Mouse (Mus musculus): ENCODE results near the gene Tnk2. TPM values are rescaled to one million over a fixed set of nuclear protein-coding genes. Genes with fewer than 3 reads are reported as not detected.

Tnk2 gene
- polyA plus RNA-seq, 1 experiment from 2014 or later: 6.6 TPM

GRCm38 (mm10) chr16:32671206-32671887 lies 27.7 kb downstream of the Tnk2 start:
- H3K9ac ChIP-seq: peak overlapping the region; percentile 36; the same call in 1 of the 2 replicates
- ATAC-seq: no peak
- no peak overlapping the region for H3K4me3 ChIP-seq
- H3K4me2 ChIP-seq: peak overlapping the region; percentile 26
- 74% methylated on average over 13 of the region's 13 CpGs for WGBS (ENCODE audit: insufficient replicate concordance)
- H3K36me3 ChIP-seq: peaks cover 85% of the 10 kb centered on the region
- H3K27me3 ChIP-seq (replicated peaks): no peaks in the 10 kb centered on the region
- H3K27ac ChIP-seq: 0 out of 2 replicates have a peak overlapping the region, but pooled peaks have one; percentile 1
- H3K9me3 ChIP-seq (replicated peaks): no peaks in the 10 kb centered on the region
- peaks cover 69% of the 10 kb centered on the region for H3K4me1 ChIP-seq

DNA sequence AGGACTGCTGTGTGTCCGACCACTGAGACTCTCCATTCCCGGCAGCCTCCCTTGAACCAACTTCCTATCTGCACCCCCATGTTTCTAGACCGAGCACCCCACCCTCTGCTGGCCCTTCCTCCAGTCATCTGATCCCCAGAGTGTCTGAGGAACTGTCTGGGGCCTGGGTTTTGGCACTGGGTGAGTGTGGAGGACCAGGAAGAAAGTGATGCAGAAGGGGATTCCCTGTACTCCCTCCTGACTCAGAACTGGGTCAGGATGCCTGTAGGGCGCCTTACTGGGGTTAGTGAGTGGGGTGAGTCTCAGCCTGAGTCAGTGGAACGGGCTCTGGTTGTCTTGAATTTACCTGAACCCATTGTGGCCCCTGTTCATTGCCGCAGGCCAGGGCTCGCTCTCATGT lies 28.6 kb downstream of the Tnk2 start:
- H3K27ac ChIP-seq: peak overlapping the region; percentile 1
- H3K4me2 ChIP-seq: peak overlapping the region; percentile 26; the same call in 1 of the 2 replicates
- H3K4me3 ChIP-seq: no peak overlapping the region
- no peaks in the 10 kb centered on the region for H3K9me3 ChIP-seq (replicated peaks)
- peaks cover 92% of the 10 kb centered on the region for H3K36me3 ChIP-seq
- peaks cover 64% of the 10 kb centered on the region for H3K4me1 ChIP-seq
- H3K9ac ChIP-seq: no peak overlapping the region
- ATAC-seq: no peak
- H3K27me3 ChIP-seq (replicated peaks): no peaks in the 10 kb centered on the region
- WGBS (ENCODE audit: insufficient replicate concordance): 76% methylated on average over 7 of the region's 7 CpGs

DNA sequence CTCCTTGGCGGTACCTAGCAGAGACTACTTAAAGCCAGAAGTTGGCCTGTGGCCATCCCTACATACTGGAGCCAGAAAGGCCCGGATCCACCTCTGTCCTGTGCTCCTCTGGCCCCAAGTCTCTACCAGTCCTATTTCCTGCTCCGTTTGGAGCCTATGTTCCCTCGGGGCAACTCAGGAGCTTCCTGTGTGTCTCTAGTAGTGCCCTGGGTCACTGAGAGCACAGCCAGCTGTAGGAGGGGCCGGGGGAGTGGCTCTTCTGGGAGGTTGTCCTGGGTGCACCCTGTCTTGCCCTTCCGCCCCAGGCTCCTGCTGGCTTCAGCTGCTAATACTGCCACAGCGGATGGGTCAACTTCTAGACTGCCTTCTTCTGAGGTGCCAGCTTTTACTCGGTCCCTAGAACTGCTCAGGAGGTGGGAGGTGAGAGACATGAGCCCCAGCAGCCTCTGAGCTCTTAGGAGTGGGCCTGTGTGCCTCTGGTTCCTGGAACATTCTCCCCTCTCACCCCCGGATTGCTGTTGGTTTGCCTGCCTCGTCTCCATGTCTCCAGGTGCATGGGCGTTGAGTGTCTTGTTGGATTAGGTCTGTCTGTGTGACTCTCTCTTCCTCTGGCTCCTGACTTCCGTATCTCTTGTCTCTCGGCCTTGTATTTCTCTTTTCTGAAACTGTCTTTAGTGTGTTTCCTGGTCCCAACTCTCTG lies 29.3 kb downstream of the Tnk2 start:
- no peak; the same call in 1 of the 2 replicates for ATAC-seq
- Histone ChIP-seq H3K9ac (no peak overlapping the region), H3K27me3 (replicated peaks) (no peaks in the 10 kb centered on the region), H3K4me1 (peaks cover 56% of the 10 kb centered on the region), H3K4me3 (no peak overlapping the region), H3K36me3 (peaks cover 94% of the 10 kb centered on the region), H3K27ac (peak overlapping the region; percentile 1), H3K9me3 (replicated peaks) (no peaks in the 10 kb centered on the region), H3K4me2 (no peak overlapping the region)
- WGBS (ENCODE audit: insufficient replicate concordance): 71% methylated on average over 13 of the region's 13 CpGs

DNA sequence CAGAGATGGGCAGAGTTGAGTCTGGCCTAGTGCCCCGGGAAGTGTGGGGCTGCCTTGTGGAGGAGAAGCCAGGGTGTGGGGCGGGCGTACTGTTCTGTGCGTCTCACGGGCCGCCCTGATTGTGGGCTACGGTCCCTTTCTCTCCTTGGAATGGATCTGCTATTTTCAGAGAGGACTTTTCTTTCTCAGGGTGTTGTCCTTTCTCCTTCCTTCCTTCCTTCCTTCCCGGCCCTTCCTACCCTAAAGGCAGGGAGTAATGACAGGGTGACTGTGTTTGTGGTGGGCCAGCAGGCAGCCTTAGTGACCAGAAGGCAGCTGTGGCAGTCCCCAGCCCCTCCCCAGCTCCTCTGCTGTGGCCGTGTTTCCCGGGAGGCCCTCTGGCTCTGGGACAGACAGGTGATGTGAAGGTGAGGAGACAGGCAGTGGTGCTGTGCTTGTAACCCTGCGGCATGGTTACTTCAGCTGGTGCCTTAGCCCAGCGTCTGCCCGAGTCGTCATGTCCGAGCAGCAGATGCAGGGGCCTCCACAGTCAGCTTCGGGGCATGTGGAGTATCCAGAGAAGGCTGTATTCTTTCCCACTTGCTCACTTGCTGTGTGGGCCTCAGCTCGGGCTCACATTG lies 30.6 kb downstream of the Tnk2 start:
- Histone ChIP-seq H3K27ac (0 out of 2 replicates have a peak overlapping the region, but pooled peaks have one; percentile 1), H3K27me3 (replicated peaks) (no peaks in the 10 kb centered on the region), H3K9me3 (replicated peaks) (no peaks in the 10 kb centered on the region), H3K36me3 (peaks cover 95% of the 10 kb centered on the region), H3K4me1 (peaks cover 56% of the 10 kb centered on the region), H3K4me3 (no peak overlapping the region), H3K4me2 (no peak overlapping the region), H3K9ac (no peak overlapping the region)
- no peak for ATAC-seq
- WGBS (ENCODE audit: insufficient replicate concordance): 87% methylated on average over 17 of the region's 17 CpGs

DNA sequence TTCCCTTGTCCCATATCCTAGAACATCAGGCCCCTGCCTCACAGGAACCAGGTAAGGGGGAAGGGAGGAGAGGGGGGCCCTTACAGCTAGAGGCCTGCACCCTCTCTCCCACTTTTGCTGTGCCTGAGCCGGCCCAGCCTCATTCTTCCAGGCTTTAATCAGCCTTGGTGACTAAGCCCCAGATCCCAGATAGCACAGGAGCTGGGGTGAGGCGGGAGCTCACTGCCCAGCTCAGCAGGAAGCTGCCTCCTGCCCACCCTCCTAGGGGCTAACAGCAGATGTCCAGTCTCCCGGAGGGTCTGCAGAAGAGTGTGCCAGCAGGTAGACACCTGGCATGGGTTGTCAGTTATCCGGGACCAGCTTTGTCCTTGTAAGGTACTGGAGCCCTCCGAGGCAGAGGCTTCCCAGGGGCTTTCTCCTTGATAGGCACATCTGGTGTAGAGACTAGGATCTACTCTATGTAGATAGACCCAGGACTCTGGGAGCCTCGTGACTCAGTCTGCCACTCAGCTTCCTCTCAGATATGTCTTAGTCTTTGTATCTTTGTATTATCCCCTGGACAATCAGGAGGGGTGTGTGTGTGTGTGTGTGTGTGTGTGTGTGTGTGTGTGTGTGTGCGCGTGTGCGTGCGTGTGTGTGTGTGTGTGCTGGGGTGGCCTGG lies 33.5 kb downstream of the Tnk2 start:
- Histone ChIP-seq H3K4me2 (no peak overlapping the region), H3K4me3 (no peak overlapping the region), H3K9me3 (replicated peaks) (no peaks in the 10 kb centered on the region), H3K27me3 (replicated peaks) (no peaks in the 10 kb centered on the region), H3K36me3 (peaks cover 91% of the 10 kb centered on the region), H3K27ac (0 out of 2 replicates have a peak overlapping the region, but pooled peaks have one; percentile 11), H3K9ac (no peak overlapping the region), H3K4me1 (peaks cover 29% of the 10 kb centered on the region)
- ATAC-seq: no peak
- WGBS (ENCODE audit: insufficient replicate concordance): 69% methylated on average over 10 of the region's 10 CpGs

DNA sequence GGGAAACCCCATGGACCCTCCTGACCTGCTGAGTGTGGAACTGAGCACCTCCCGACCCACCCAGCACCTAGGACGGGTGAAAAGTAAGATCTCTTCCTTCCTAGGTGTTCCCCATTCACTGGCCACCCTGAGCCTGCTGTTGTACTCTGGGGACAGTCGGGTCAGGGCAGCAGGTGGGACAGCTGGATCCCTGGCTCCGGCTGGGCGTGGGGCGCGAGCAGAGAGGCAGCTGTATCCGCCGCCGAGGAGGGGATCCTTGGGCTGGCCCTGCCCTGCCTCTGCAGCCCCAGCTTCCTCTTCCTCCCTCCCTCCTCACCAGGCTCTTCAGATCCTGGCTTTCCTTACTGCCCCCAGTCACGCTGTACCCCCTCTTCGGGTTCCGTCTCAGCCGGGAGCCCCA lies 34.2 kb downstream of the Tnk2 start:
- Histone ChIP-seq H3K9ac (no peak overlapping the region), H3K4me1 (peaks cover 25% of the 10 kb centered on the region), H3K4me2 (no peak overlapping the region), H3K4me3 (no peak overlapping the region), H3K27ac (no peak overlapping the region), H3K9me3 (replicated peaks) (no peaks in the 10 kb centered on the region), H3K36me3 (peaks cover 89% of the 10 kb centered on the region), H3K27me3 (replicated peaks) (no peaks in the 10 kb centered on the region)
- 80% methylated on average over 14 of the region's 14 CpGs for WGBS (ENCODE audit: insufficient replicate concordance)
- ATAC-seq: no peak

DNA sequence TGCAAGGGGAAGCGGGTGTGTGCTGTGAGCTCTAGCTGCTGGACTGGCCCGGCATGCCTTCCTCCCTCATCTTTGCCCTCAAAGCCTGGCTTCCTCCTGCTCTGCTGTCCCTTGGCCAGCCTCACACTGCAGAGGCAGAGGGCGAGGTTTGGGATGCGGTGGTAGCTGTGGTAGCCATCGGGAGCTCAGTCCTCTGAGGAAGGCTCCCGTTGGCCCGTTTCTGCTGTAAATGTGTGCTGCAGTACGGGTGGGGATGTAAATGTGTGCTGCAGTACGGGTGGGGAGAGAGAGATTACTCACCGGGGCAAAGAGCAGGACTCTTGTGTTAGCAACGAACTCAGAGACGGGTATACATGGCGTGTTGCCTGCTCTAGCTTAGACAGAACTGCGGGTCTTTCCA lies 35.1 kb downstream of the Tnk2 start:
- Histone ChIP-seq H3K4me2 (no peak overlapping the region), H3K27ac (no peak overlapping the region; the same call in 1 of the 2 replicates), H3K4me1 (peaks cover 17% of the 10 kb centered on the region; the same call in 1 of the 2 replicates), H3K4me3 (no peak overlapping the region), H3K9me3 (replicated peaks) (no peaks in the 10 kb centered on the region), H3K27me3 (replicated peaks) (no peaks in the 10 kb centered on the region), H3K9ac (no peak overlapping the region), H3K36me3 (peaks cover 84% of the 10 kb centered on the region)
- ATAC-seq: no peak
- WGBS (ENCODE audit: insufficient replicate concordance): 77% methylated on average over 14 of the region's 14 CpGs

GRCm38 (mm10) chr16:32679976-32680375 lies 36.3 kb downstream of the Tnk2 start:
- H3K9ac ChIP-seq: no peak overlapping the region
- no peaks in the 10 kb centered on the region for H3K9me3 ChIP-seq (replicated peaks)
- no peak for ATAC-seq
- 91% methylated on average over 16 of the region's 16 CpGs for WGBS (ENCODE audit: insufficient replicate concordance)
- H3K4me2 ChIP-seq: no peak overlapping the region
- no peak overlapping the region for H3K4me3 ChIP-seq
- H3K4me1 ChIP-seq: peaks cover 17% of the 10 kb centered on the region; the same call in 1 of the 2 replicates
- H3K36me3 ChIP-seq: peaks cover 72% of the 10 kb centered on the region
- no peaks in the 10 kb centered on the region for H3K27me3 ChIP-seq (replicated peaks)
- no peak overlapping the region for H3K27ac ChIP-seq

- Histone ChIP-seq H3K27me3 (replicated peaks) (no peaks in the 10 kb centered on the region), H3K9ac (no peak overlapping the region), H3K4me3 (no peak overlapping the region), H3K9me3 (replicated peaks) (no peaks in the 10 kb centered on the region), H3K27ac (no peak overlapping the region), H3K4me1 (peaks cover 17% of the 10 kb centered on the region; the same call in 1 of the 2 replicates), H3K4me2 (no peak overlapping the region), H3K36me3 (peaks cover 64% of the 10 kb centered on the region)
- WGBS (ENCODE audit: insufficient replicate concordance): 78% methylated on average over 6 of the region's 6 CpGs
- no peak for ATAC-seq
Observed at GRCm38 (mm10) chr16:32680806-32681205, 37.1 kb downstream of the Tnk2 start.

- no peaks in the 10 kb centered on the region for H3K9me3 ChIP-seq (replicated peaks)
- no peaks in the 10 kb centered on the region for H3K27me3 ChIP-seq (replicated peaks)
- no peak overlapping the region for H3K27ac ChIP-seq
- H3K4me1 ChIP-seq: peaks cover 13% of the 10 kb centered on the region; the same call in 1 of the 2 replicates
- no peak overlapping the region for H3K4me3 ChIP-seq
- H3K4me2 ChIP-seq: no peak overlapping the region
- no peak overlapping the region for H3K9ac ChIP-seq
- no peak for ATAC-seq
- peaks cover 50% of the 10 kb centered on the region for H3K36me3 ChIP-seq
- WGBS (ENCODE audit: insufficient replicate concordance): 18% methylated on average over 5 of the region's 5 CpGs
Observed at GRCm38 (mm10) chr16:32682194-32682593, 38.5 kb downstream of the Tnk2 start.

GRCm38 (mm10) chr16:32682841-32683240 lies 39.2 kb downstream of the Tnk2 start:
- 61% methylated on average over 4 of the region's 4 CpGs for WGBS (ENCODE audit: insufficient replicate concordance)

More at GRCm38 (mm10) chr16:32682841-32683240, 39.2 kb downstream of the Tnk2 start:
- ATAC-seq: no peak
- Histone ChIP-seq H3K36me3 (peaks cover 43% of the 10 kb centered on the region), H3K27me3 (replicated peaks) (no peaks in the 10 kb centered on the region), H3K4me3 (no peak overlapping the region), H3K9me3 (replicated peaks) (no peaks in the 10 kb centered on the region), H3K27ac (no peak overlapping the region; the same call in 1 of the 2 replicates), H3K4me2 (no peak overlapping the region), H3K4me1 (peaks cover 13% of the 10 kb centered on the region; the same call in 1 of the 2 replicates), H3K9ac (no peak overlapping the region)

All from liver, embryonic 12.5 days (tissue).